Mouse (Mus musculus) midbrain, embryonic 11.5 days (tissue): ENCODE measurements around the gene Sash1. TPM values are rescaled to one million over a fixed set of nuclear protein-coding genes. Genes with fewer than 3 reads are reported as not detected.

ENCODE experiments used
- ATAC-seq: fragments of 200-750 bp; cut with Nextera tagmentation; 2 replicates; pipeline ENCODE4 v1.8.0; 2017; ENCODE audit warnings: moderate TSS enrichment, moderate library complexity; ENCODE audit not compliant: low FRiP score
- DNase-seq: peaks from one replicate; pipeline ENCODE4 v3.0.0; 2015; ENCODE audit warnings: low spot score; ENCODE audit errors: missing footprints
- H3K27ac ChIP-seq: fragments of 300-500 bp; sonication (generic); 2 replicates; pipeline ENCODE4 v1.5.1; 2014; ENCODE audit warnings: low read depth, low read length
- H3K27me3 ChIP-seq: fragments of 300-500 bp; sonication (generic); 2 replicates; pipeline ENCODE4 v1.6.1; 2014; ENCODE audit warnings: mild to moderate bottlenecking, low read length, moderate library complexity, mixed read lengths; ENCODE audit not compliant: control insufficient read depth, insufficient read depth
- H3K36me3 ChIP-seq: fragments of 300-500 bp; sonication (generic); 2 replicates; pipeline ENCODE4 v1.6.1; 2014; ENCODE audit warnings: mild to moderate bottlenecking, low read length, moderate library complexity, mixed read lengths; ENCODE audit not compliant: control insufficient read depth, insufficient read depth
- H3K4me1 ChIP-seq: fragments of 300-500 bp; sonication (generic); 2 replicates; pipeline ENCODE4 v1.6.1; 2014; ENCODE audit warnings: low read length; ENCODE audit not compliant: control insufficient read depth, insufficient read depth
- H3K4me2 ChIP-seq: fragments of 300-500 bp; sonication (generic); 2 replicates; pipeline ENCODE4 v1.6.1; 2014; ENCODE audit warnings: mild to moderate bottlenecking, moderate library complexity
- H3K4me3 ChIP-seq: fragments of 300-500 bp; sonication (generic); 2 replicates; pipeline ENCODE4 v1.5.1; 2014; ENCODE audit warnings: low read depth, low read length
- H3K9ac ChIP-seq: fragments of 300-500 bp; sonication (generic); 2 replicates; pipeline ENCODE4 v1.6.1; 2014; ENCODE audit warnings: low read length
- H3K9me3 ChIP-seq: fragments of 300-500 bp; sonication (generic); 2 replicates; pipeline ENCODE4 v1.6.1; 2016; ENCODE audit warnings: low read length; ENCODE audit not compliant: control insufficient read depth
- WGBS: fragments of 180-500 bp; shearing (Covaris S2); extraction: QIAGEN DNeasy Blood & Tissue Kit; methylation state at CpG from one replicate; pipeline ENCODE4 v1.1.7; 2014; 5-methylcytosine and 5-hydroxymethylcytosine counted together
- polyA plus RNA-seq: library from polyadenylated mRNA; unstranded; fragments of >200 nt; fragmentation: Nextera tagmentation; extraction: Ambion mirVana; gene quantifications from 2 replicates; pipeline ENCODE4 v1.2.1, GENCODE M21; 2014

Gene Sash1
- polyA plus RNA-seq, 1 experiment from 2014 or later, result 2.9 TPM

GRCm38 (mm10) chr10:8910237-8910990 is 24.5 kb upstream of the Sash1 start:
- no peak for DNase-seq
- H3K27me3 ChIP-seq, result no peaks in the 10 kb centered on the region
- WGBS, result 86% methylated on average over 16 of the region's 16 CpGs
- H3K4me3 ChIP-seq, result no peak overlapping the region
- no peak overlapping the region for H3K9ac ChIP-seq
- ATAC-seq, result no peak
- no peak overlapping the region for H3K4me2 ChIP-seq
- no peaks in the 10 kb centered on the region for H3K4me1 ChIP-seq
- H3K36me3 ChIP-seq, result no peaks in the 10 kb centered on the region
- no peaks in the 10 kb centered on the region for H3K9me3 ChIP-seq
- no peak overlapping the region for H3K27ac ChIP-seq

- H3K4me1 ChIP-seq, result no peaks in the 10 kb centered on the region
- no peak overlapping the region for H3K27ac ChIP-seq
- no peak for ATAC-seq
- H3K36me3 ChIP-seq, result no peaks in the 10 kb centered on the region
- no peak overlapping the region for H3K4me3 ChIP-seq
- no peak for DNase-seq
- 91% methylated on average over 6 of the region's 6 CpGs for WGBS
- no peak overlapping the region for H3K9ac ChIP-seq
- no peak overlapping the region for H3K4me2 ChIP-seq
- no peaks in the 10 kb centered on the region for H3K9me3 ChIP-seq
- H3K27me3 ChIP-seq, result no peaks in the 10 kb centered on the region
Observed at GRCm38 (mm10) chr10:8903086-8903485, 17.2 kb upstream of the Sash1 start.

- H3K27me3 ChIP-seq, result no peaks in the 10 kb centered on the region
- no peak overlapping the region for H3K4me2 ChIP-seq
- H3K4me1 ChIP-seq, result no peaks in the 10 kb centered on the region
- H3K27ac ChIP-seq, result no peak overlapping the region
- DNase-seq (no peak), ATAC-seq (no peak)
- no peak overlapping the region for H3K9ac ChIP-seq
- no peak overlapping the region for H3K4me3 ChIP-seq
- WGBS, result 88% methylated on average over 7 of the region's 7 CpGs
- no peaks in the 10 kb centered on the region for H3K9me3 ChIP-seq
- H3K36me3 ChIP-seq, result no peaks in the 10 kb centered on the region
Observed at GRCm38 (mm10) chr10:8902412-8902811, 16.5 kb upstream of the Sash1 start.

GRCm38 (mm10) chr10:8898831-8899511 is 13.1 kb upstream of the Sash1 start:
- Histone ChIP-seq H3K4me2 (no peak overlapping the region), H3K27ac (no peak overlapping the region), H3K4me3 (no peak overlapping the region), H3K27me3 (no peaks in the 10 kb centered on the region), H3K9me3 (no peaks in the 10 kb centered on the region), H3K36me3 (no peaks in the 10 kb centered on the region), H3K4me1 (no peaks in the 10 kb centered on the region), H3K9ac (no peak overlapping the region)
- DNase-seq, result no peak
- 86% methylated on average over 8 of the region's 8 CpGs for WGBS
- ATAC-seq, result no peak

GRCm38 (mm10) chr10:8898099-8898777 is 12.4 kb upstream of the Sash1 start:
- ATAC-seq, result no peak
- no peak for DNase-seq
- H3K27ac ChIP-seq, result no peak overlapping the region
- H3K4me2 ChIP-seq, result no peak overlapping the region
- H3K36me3 ChIP-seq, result no peaks in the 10 kb centered on the region
- no peak overlapping the region for H3K9ac ChIP-seq
- no peaks in the 10 kb centered on the region for H3K9me3 ChIP-seq
- H3K4me3 ChIP-seq, result no peak overlapping the region
- H3K27me3 ChIP-seq, result no peaks in the 10 kb centered on the region
- no peaks in the 10 kb centered on the region for H3K4me1 ChIP-seq
- WGBS, result 71% methylated on average over 5 of the region's 5 CpGs

GRCm38 (mm10) chr10:8894965-8895515 is 9.2 kb upstream of the Sash1 start:
- Histone ChIP-seq H3K27me3 (no peaks in the 10 kb centered on the region), H3K9me3 (no peaks in the 10 kb centered on the region), H3K4me3 (no peak overlapping the region), H3K4me1 (no peaks in the 10 kb centered on the region), H3K36me3 (no peaks in the 10 kb centered on the region), H3K27ac (no peak overlapping the region), H3K4me2 (no peak overlapping the region), H3K9ac (no peak overlapping the region)
- 85% methylated on average over 6 of the region's 6 CpGs for WGBS
- DNase-seq (no peak), ATAC-seq (no peak)

- Histone ChIP-seq H3K27ac (no peak overlapping the region), H3K9me3 (no peaks in the 10 kb centered on the region), H3K27me3 (no peaks in the 10 kb centered on the region), H3K4me2 (no peak overlapping the region), H3K4me1 (peaks cover 5% of the 10 kb centered on the region), H3K9ac (no peak overlapping the region), H3K36me3 (no peaks in the 10 kb centered on the region), H3K4me3 (no peak overlapping the region)
- ATAC-seq (no peak), DNase-seq (no peak)
- 84% methylated on average over 4 of the region's 4 CpGs for WGBS
Observed at GRCm38 (mm10) chr10:8890511-8890910, 4.6 kb upstream of the Sash1 start.

- Histone ChIP-seq H3K4me3 (no peak overlapping the region), H3K36me3 (no peaks in the 10 kb centered on the region), H3K27ac (no peak overlapping the region), H3K27me3 (no peaks in the 10 kb centered on the region), H3K4me2 (no peak overlapping the region), H3K9me3 (no peaks in the 10 kb centered on the region), H3K4me1 (peaks cover 5% of the 10 kb centered on the region), H3K9ac (no peak overlapping the region)
- DNase-seq (peak; percentile 85), ATAC-seq (no peak)
- WGBS, result 16% methylated on average over 4 of the region's 4 CpGs
Observed at GRCm38 (mm10) chr10:8889341-8889740, 3.5 kb upstream of the Sash1 start.

- Histone ChIP-seq H3K9ac (peak overlapping the region; percentile 79), H3K4me1 (peaks cover 12% of the 10 kb centered on the region), H3K36me3 (no peaks in the 10 kb centered on the region), H3K27me3 (no peaks in the 10 kb centered on the region), H3K9me3 (no peaks in the 10 kb centered on the region), H3K4me3 (peak overlapping the region; percentile 75), H3K4me2 (peak overlapping the region; percentile 64), H3K27ac (peak overlapping the region; percentile 97)
- under 1% methylated on average over 14 of the region's 14 CpGs for WGBS
- DNase-seq, result no peak
- ATAC-seq, result no peak; the same call in 1 of the 2 replicates
Observed at GRCm38 (mm10) chr10:8886528-8886854, 621 bp upstream of the Sash1 start.
